Mouse (Mus musculus) forebrain, embryonic 10.5 days (tissue): ENCODE measurements around the gene Gsk3a. TPM values are rescaled to one million over a fixed set of nuclear protein-coding genes. Genes with fewer than 3 reads are reported as not detected.
A peak's percentile ranks its signal among the peaks of the same experiment; 100 is the strongest.

ENCODE experiments used
- DNase-seq: peaks from one replicate; pipeline ENCODE4 v3.0.0-alpha.2; 2017; ENCODE audit warnings: low spot score; ENCODE audit errors: extremely low spot score
- H3K27ac ChIP-seq: fragments of 300-500 bp; sonication (generic); 2 replicates; pipeline ENCODE4 v1.5.1; 2016; ENCODE audit warnings: mild to moderate bottlenecking
- H3K27me3 ChIP-seq: fragments of 300-500 bp; sonication (generic); 2 replicates; pipeline ENCODE4 v1.6.1; 2016; ENCODE audit warnings: mild to moderate bottlenecking; ENCODE audit not compliant: poor library complexity, severe bottlenecking
- H3K36me3 ChIP-seq: fragments of 300-500 bp; sonication (generic); replicated peaks from 2 replicates; pipeline ENCODE4 v1.6.1; 2016; ENCODE audit warnings: mild to moderate bottlenecking, moderate library complexity
- H3K4me1 ChIP-seq: fragments of 300-500 bp; sonication (generic); 2 replicates; pipeline ENCODE4 v1.6.1; 2016
- H3K4me3 ChIP-seq: fragments of 300-500 bp; sonication (generic); 2 replicates; pipeline ENCODE4 v1.5.1; 2016; ENCODE audit warnings: mild to moderate bottlenecking, moderate library complexity
- H3K9me3 ChIP-seq: fragments of 300-500 bp; sonication (generic); 2 replicates; pipeline ENCODE4 v1.6.1; 2016; ENCODE audit warnings: mild to moderate bottlenecking, moderate library complexity
- WGBS: fragments of 180-500 bp; shearing (Covaris S2); methylation state at CpG from one replicate; pipeline ENCODE4 v1.1.7; 2016; 5-methylcytosine and 5-hydroxymethylcytosine counted together
- polyA plus RNA-seq: library from polyadenylated mRNA; unstranded; fragments of >200 nt; fragmentation: Nextera tagmentation; extraction: Ambion mirVana; gene quantifications from 2 replicates; pipeline ENCODE4 v1.2.1, GENCODE M21; 2016

Gene Gsk3a
- polyA plus RNA-seq, 1 experiment from 2014 or later = 10.7 TPM

- no peaks in the 10 kb centered on the region for H3K9me3 ChIP-seq
- no peaks in the 10 kb centered on the region for H3K27me3 ChIP-seq
- peaks cover 50% of the 10 kb centered on the region for H3K4me1 ChIP-seq
- WGBS = 33% methylated on average over 2 of the region's 2 CpGs
- 0 out of 2 replicates have a peak overlapping the region, but pooled peaks have one; percentile 20 for H3K27ac ChIP-seq
- peak overlapping the region; percentile 4; the same call in 1 of the 2 replicates for H3K4me3 ChIP-seq
- H3K36me3 ChIP-seq = peaks cover 56% of the 10 kb centered on the region
- peak; percentile 42 for DNase-seq
These were observed 3.4 kb upstream of the Gsk3a start for GRCm38 (mm10) chr7:25241062-25241461.

- Histone ChIP-seq H3K36me3 (peaks cover 53% of the 10 kb centered on the region), H3K4me1 (peaks cover 50% of the 10 kb centered on the region), H3K27me3 (no peaks in the 10 kb centered on the region), H3K4me3 (no peak overlapping the region), H3K27ac (no peak overlapping the region), H3K9me3 (no peaks in the 10 kb centered on the region)
- no peak for DNase-seq
- 73% methylated on average over 7 of the region's 7 CpGs for WGBS
These were observed 3.0 kb upstream of the Gsk3a start for GRCm38 (mm10) chr7:25240631-25241030.

GRCm38 (mm10) chr7:25238829-25239623 lies 1.4 kb upstream of the Gsk3a start:
- Histone ChIP-seq H3K27me3 (no peaks in the 10 kb centered on the region), H3K4me1 (peaks cover 47% of the 10 kb centered on the region), H3K27ac (peak overlapping the region; percentile 96), H3K4me3 (peak overlapping the region; percentile 96), H3K36me3 (peaks cover 53% of the 10 kb centered on the region), H3K9me3 (no peaks in the 10 kb centered on the region)
- WGBS = 5% methylated on average over 30 of the region's 30 CpGs
- DNase-seq = peak; percentile 79

GRCm38 (mm10) chr7:25238015-25238706 lies 510 bp upstream of the Gsk3a start:
- Histone ChIP-seq H3K36me3 (peaks cover 53% of the 10 kb centered on the region), H3K4me3 (peak overlapping the region; percentile 96), H3K27me3 (no peaks in the 10 kb centered on the region), H3K4me1 (peaks cover 47% of the 10 kb centered on the region), H3K27ac (peak overlapping the region; percentile 96), H3K9me3 (no peaks in the 10 kb centered on the region)
- DNase-seq = peak; percentile 94
- 0% methylated on average over 23 of the region's 23 CpGs for whole genome bisulfite sequencing

GRCm38 (mm10) chr7:25235526-25235925 lies 2.1 kb downstream of the Gsk3a start:
- Histone ChIP-seq H3K4me1 (peaks cover 36% of the 10 kb centered on the region), H3K27ac (no peak overlapping the region), H3K36me3 (peaks cover 55% of the 10 kb centered on the region), H3K27me3 (no peaks in the 10 kb centered on the region), H3K9me3 (no peaks in the 10 kb centered on the region), H3K4me3 (peak overlapping the region; percentile 96; the same call in 1 of the 2 replicates)
- 96% methylated on average over 5 of the region's 5 CpGs for WGBS
- no peak for DNase-seq

GRCm38 (mm10) chr7:25233061-25233460 lies 4.6 kb downstream of the Gsk3a start:
- 91% methylated on average over 2 of the region's 2 CpGs for WGBS
- H3K27ac ChIP-seq = no peak overlapping the region
- H3K9me3 ChIP-seq = no peaks in the 10 kb centered on the region
- H3K4me3 ChIP-seq = no peak overlapping the region
- no peaks in the 10 kb centered on the region for H3K27me3 ChIP-seq
- peaks cover 19% of the 10 kb centered on the region for H3K4me1 ChIP-seq
- no peak for DNase-seq
- peaks cover 77% of the 10 kb centered on the region for H3K36me3 ChIP-seq

- no peak overlapping the region for H3K4me3 ChIP-seq
- peaks cover 19% of the 10 kb centered on the region for H3K4me1 ChIP-seq
- 72% methylated on average over 5 of the region's 5 CpGs for WGBS
- no peaks in the 10 kb centered on the region for H3K9me3 ChIP-seq
- no peaks in the 10 kb centered on the region for H3K27me3 ChIP-seq
- H3K36me3 ChIP-seq = peaks cover 86% of the 10 kb centered on the region
- H3K27ac ChIP-seq = no peak overlapping the region
- DNase-seq = no peak
These were observed 5.5 kb downstream of the Gsk3a start for GRCm38 (mm10) chr7:25232101-25232648.

GRCm38 (mm10) chr7:25230690-25231285 lies 6.9 kb downstream of the Gsk3a start:
- Histone ChIP-seq H3K4me3 (no peak overlapping the region), H3K27ac (no peak overlapping the region), H3K4me1 (peaks cover 7% of the 10 kb centered on the region), H3K9me3 (no peaks in the 10 kb centered on the region), H3K27me3 (no peaks in the 10 kb centered on the region), H3K36me3 (peaks cover 99% of the 10 kb centered on the region)
- DNase-seq = no peak
- WGBS = 87% methylated on average over 9 of the region's 9 CpGs

- DNase-seq = no peak
- H3K27me3 ChIP-seq = no peaks in the 10 kb centered on the region
- H3K9me3 ChIP-seq = no peaks in the 10 kb centered on the region
- H3K27ac ChIP-seq = no peak overlapping the region
- H3K4me1 ChIP-seq = peaks cover 4% of the 10 kb centered on the region
- H3K36me3 ChIP-seq = peaks cover 98% of the 10 kb centered on the region
- no peak overlapping the region for H3K4me3 ChIP-seq
- 92% methylated on average over 1 of the region's 1 CpGs for WGBS
These were observed 9.9 kb downstream of the Gsk3a start for GRCm38 (mm10) chr7:25227523-25228300.

GRCm38 (mm10) chr7:25222275-25222967 lies 15.2 kb downstream of the Gsk3a start:
- H3K9me3 ChIP-seq = no peaks in the 10 kb centered on the region
- H3K4me3 ChIP-seq = peak overlapping the region; percentile 71
- H3K4me1 ChIP-seq = peaks cover 48% of the 10 kb centered on the region
- peak overlapping the region; percentile 96 for H3K27ac ChIP-seq
- H3K27me3 ChIP-seq = no peaks in the 10 kb centered on the region
- WGBS = 88% methylated on average over 10 of the region's 10 CpGs
- DNase-seq = no peak
- H3K36me3 ChIP-seq = peaks cover 47% of the 10 kb centered on the region

GRCm38 (mm10) chr7:25221102-25221883 lies 16.4 kb downstream of the Gsk3a start, which contains the start of gene Zfp526:
TSS of gene Zfp526 (plus strand) at chr7:25221425.
- peak within 1 kb of the TSS; percentile 96 for H3K27ac ChIP-seq
- no peaks in the 10 kb centered on the region for H3K9me3 ChIP-seq
- H3K4me3 ChIP-seq = peak within 1 kb of the TSS; percentile 71
- no peaks in the 10 kb centered on the region for H3K27me3 ChIP-seq
- H3K4me1 ChIP-seq = peaks cover 48% of the 10 kb centered on the region
- peaks cover 37% of the 10 kb centered on the region for H3K36me3 ChIP-seq
- WGBS = under 1% methylated on average over 45 of the region's 45 CpGs
- peak; percentile 98 for DNase-seq
